Mouse (Mus musculus): ENCODE results near the gene Zg16. TPM values are rescaled to one million over a fixed set of nuclear protein-coding genes. Genes with fewer than 3 reads are reported as not detected.

The Zg16 gene
- polyA plus RNA-seq, 1 experiment from 2014 or later, result not detected

GRCm38 (mm10) chr7:127016971-127017949, 69.9 kb downstream of the Zg16 start, which contains the start of gene Pagr1a:
Gene Pagr1a (minus strand): TSS chr7:127017352.
- no peaks in the 10 kb centered on the region for H3K9me3 ChIP-seq (ENCODE audit: control insufficient read depth, low read length)
- peak within 1 kb of the TSS; percentile 80 for H3K9ac ChIP-seq (replicated peaks; ENCODE audit: low read length)
- peak within 1 kb of the TSS; percentile 85 for H3K4me2 ChIP-seq (ENCODE audit: low read length)
- peak within 1 kb of the TSS; percentile 90 for H3K27ac ChIP-seq (replicated peaks; ENCODE audit: low read depth, low read length)
- H3K27me3 ChIP-seq (ENCODE audit: control insufficient read depth, insufficient read depth, low read length), result no peaks in the 10 kb centered on the region
- 4% methylated on average over 39 of the region's 39 CpGs for WGBS
- peak within 1 kb of the TSS; percentile 51 for H3K4me3 ChIP-seq (replicated peaks; ENCODE audit: low read depth, low read length)
- ATAC-seq (ENCODE audit: low FRiP score, low TSS enrichment) (peak; percentile 82), DNase-seq (peak; percentile 100)
- peaks cover 40% of the 10 kb centered on the region for H3K4me1 ChIP-seq (ENCODE audit: control insufficient read depth, insufficient read depth, low read length)
- H3K36me3 ChIP-seq (ENCODE audit: control insufficient read depth, insufficient read depth, low read length), result peaks cover 35% of the 10 kb centered on the region

- H3K36me3 ChIP-seq (ENCODE audit: control insufficient read depth, insufficient read depth, low read length), result peaks cover 27% of the 10 kb centered on the region
- H3K4me3 ChIP-seq (replicated peaks; ENCODE audit: low read depth, low read length), result peak overlapping the region; percentile 51
- ATAC-seq (ENCODE audit: low FRiP score, low TSS enrichment) (peak; percentile 29), DNase-seq (no peak)
- H3K4me2 ChIP-seq (ENCODE audit: low read length), result peak overlapping the region; percentile 85
- H3K4me1 ChIP-seq (ENCODE audit: control insufficient read depth, insufficient read depth, low read length), result peaks cover 37% of the 10 kb centered on the region
- WGBS, result under 1% methylated on average over 22 of the region's 22 CpGs
- peak overlapping the region; percentile 74 for H3K9ac ChIP-seq (replicated peaks; ENCODE audit: low read length)
- no peaks in the 10 kb centered on the region for H3K27me3 ChIP-seq (ENCODE audit: control insufficient read depth, insufficient read depth, low read length)
- peak overlapping the region; percentile 90 for H3K27ac ChIP-seq (replicated peaks; ENCODE audit: low read depth, low read length)
- H3K9me3 ChIP-seq (ENCODE audit: control insufficient read depth, low read length), result no peaks in the 10 kb centered on the region
These were observed 70.6 kb downstream of the Zg16 start for GRCm38 (mm10) chr7:127016486-127016938.

- no peak for ATAC-seq (ENCODE audit: low FRiP score, low TSS enrichment)
These were observed 70.8 kb downstream of the Zg16 start, which contains the start of gene Pagr1b for GRCm38 (mm10) chr7:127016481-127016485. Gene Pagr1b (minus strand): TSS chr7:127016484.

GRCm38 (mm10) chr7:127016081-127016480, 71.0 kb downstream of the Zg16 start:
- 2% methylated on average over 10 of the region's 10 CpGs for WGBS
- H3K4me1 ChIP-seq (ENCODE audit: control insufficient read depth, insufficient read depth, low read length), result peaks cover 33% of the 10 kb centered on the region
- peak overlapping the region; percentile 90 for H3K27ac ChIP-seq (replicated peaks; ENCODE audit: low read depth, low read length)
- no peaks in the 10 kb centered on the region for H3K27me3 ChIP-seq (ENCODE audit: control insufficient read depth, insufficient read depth, low read length)
- peak overlapping the region; percentile 51 for H3K4me3 ChIP-seq (replicated peaks; ENCODE audit: low read depth, low read length)
- ATAC-seq (ENCODE audit: low FRiP score, low TSS enrichment) (peak; percentile 15; the same call in 1 of the 2 replicates), DNase-seq (peak; percentile 36)
- no peaks in the 10 kb centered on the region for H3K9me3 ChIP-seq (ENCODE audit: control insufficient read depth, low read length)
- H3K36me3 ChIP-seq (ENCODE audit: control insufficient read depth, insufficient read depth, low read length), result peaks cover 27% of the 10 kb centered on the region
- H3K9ac ChIP-seq (replicated peaks; ENCODE audit: low read length), result peak overlapping the region; percentile 74
- H3K4me2 ChIP-seq (ENCODE audit: low read length), result peak overlapping the region; percentile 85

More at GRCm38 (mm10) chr7:127016481-127016485, 70.8 kb downstream of the Zg16 start, which contains the start of gene Pagr1b:
- peak within 1 kb of the TSS; percentile 90 for H3K27ac ChIP-seq (replicated peaks; ENCODE audit: low read depth, low read length)
- no peak for DNase-seq
- no peaks in the 10 kb centered on the region for H3K27me3 ChIP-seq (ENCODE audit: control insufficient read depth, insufficient read depth, low read length)
- H3K9ac ChIP-seq (replicated peaks; ENCODE audit: low read length), result peak within 1 kb of the TSS; percentile 74
- H3K36me3 ChIP-seq (ENCODE audit: control insufficient read depth, insufficient read depth, low read length), result peaks cover 27% of the 10 kb centered on the region
- H3K9me3 ChIP-seq (ENCODE audit: control insufficient read depth, low read length), result no peaks in the 10 kb centered on the region
- H3K4me3 ChIP-seq (replicated peaks; ENCODE audit: low read depth, low read length), result peak within 1 kb of the TSS; percentile 51
- peak within 1 kb of the TSS; percentile 85 for H3K4me2 ChIP-seq (ENCODE audit: low read length)
- peaks cover 35% of the 10 kb centered on the region for H3K4me1 ChIP-seq (ENCODE audit: control insufficient read depth, insufficient read depth, low read length)

GRCm38 (mm10) chr7:127014993-127015392, 72.1 kb downstream of the Zg16 start:
- DNase-seq, result no peak
- H3K4me1 ChIP-seq (ENCODE audit: control insufficient read depth, insufficient read depth, low read length), result peaks cover 26% of the 10 kb centered on the region
- peaks cover 27% of the 10 kb centered on the region for H3K36me3 ChIP-seq (ENCODE audit: control insufficient read depth, insufficient read depth, low read length)
- no peak overlapping the region for H3K4me2 ChIP-seq (ENCODE audit: low read length)
- H3K4me3 ChIP-seq (replicated peaks; ENCODE audit: low read depth, low read length), result no peak overlapping the region
- ATAC-seq (ENCODE audit: low FRiP score, low TSS enrichment), result no peak
- 97% methylated on average over 12 of the region's 12 CpGs for WGBS
- no peaks in the 10 kb centered on the region for H3K27me3 ChIP-seq (ENCODE audit: control insufficient read depth, insufficient read depth, low read length)
- H3K9me3 ChIP-seq (ENCODE audit: control insufficient read depth, low read length), result no peaks in the 10 kb centered on the region
- no peak overlapping the region for H3K27ac ChIP-seq (replicated peaks; ENCODE audit: low read depth, low read length)
- no peak overlapping the region; the same call in 1 of the 2 replicates for H3K9ac ChIP-seq (replicated peaks; ENCODE audit: low read length)

GRCm38 (mm10) chr7:127014320-127014719, 72.8 kb downstream of the Zg16 start, which contains the start of gene Mvp:
Gene Mvp (minus strand): TSS chr7:127014621.
- H3K4me3 ChIP-seq (replicated peaks; ENCODE audit: low read depth, low read length), result peak within 1 kb of the TSS; percentile 51
- H3K4me2 ChIP-seq (ENCODE audit: low read length), result peak within 1 kb of the TSS; percentile 85
- no peak within 1 kb of the TSS; the same call in 1 of the 2 replicates for H3K27ac ChIP-seq (replicated peaks; ENCODE audit: low read depth, low read length)
- 84% methylated on average over 11 of the region's 11 CpGs for WGBS
- no peak within 1 kb of the TSS; the same call in 1 of the 2 replicates for H3K9ac ChIP-seq (replicated peaks; ENCODE audit: low read length)
- no peaks in the 10 kb centered on the region for H3K9me3 ChIP-seq (ENCODE audit: control insufficient read depth, low read length)
- peaks cover 27% of the 10 kb centered on the region for H3K36me3 ChIP-seq (ENCODE audit: control insufficient read depth, insufficient read depth, low read length)
- H3K4me1 ChIP-seq (ENCODE audit: control insufficient read depth, insufficient read depth, low read length), result peaks cover 21% of the 10 kb centered on the region
- ATAC-seq (ENCODE audit: low FRiP score, low TSS enrichment) (no peak), DNase-seq (no peak)
- H3K27me3 ChIP-seq (ENCODE audit: control insufficient read depth, insufficient read depth, low read length), result no peaks in the 10 kb centered on the region

- peaks cover 15% of the 10 kb centered on the region for H3K4me1 ChIP-seq (ENCODE audit: control insufficient read depth, insufficient read depth, low read length)
- no peak overlapping the region for H3K4me3 ChIP-seq (replicated peaks; ENCODE audit: low read depth, low read length)
- no peaks in the 10 kb centered on the region for H3K9me3 ChIP-seq (ENCODE audit: control insufficient read depth, low read length)
- 94% methylated on average over 6 of the region's 6 CpGs for WGBS
- H3K4me2 ChIP-seq (ENCODE audit: low read length), result no peak overlapping the region
- DNase-seq, result no peak
- no peak overlapping the region for H3K27ac ChIP-seq (replicated peaks; ENCODE audit: low read depth, low read length)
- H3K9ac ChIP-seq (replicated peaks; ENCODE audit: low read length), result no peak overlapping the region
- ATAC-seq (ENCODE audit: low FRiP score, low TSS enrichment), result no peak
- H3K36me3 ChIP-seq (ENCODE audit: control insufficient read depth, insufficient read depth, low read length), result peaks cover 27% of the 10 kb centered on the region
- H3K27me3 ChIP-seq (ENCODE audit: control insufficient read depth, insufficient read depth, low read length), result no peaks in the 10 kb centered on the region
These were observed 73.7 kb downstream of the Zg16 start for GRCm38 (mm10) chr7:127013385-127013784.

- Histone ChIP-seq H3K9me3 (ENCODE audit: control insufficient read depth, low read length) (no peaks in the 10 kb centered on the region), H3K27ac (replicated peaks; ENCODE audit: low read depth, low read length) (no peak overlapping the region), H3K27me3 (ENCODE audit: control insufficient read depth, insufficient read depth, low read length) (no peaks in the 10 kb centered on the region), H3K4me3 (replicated peaks; ENCODE audit: low read depth, low read length) (no peak overlapping the region), H3K9ac (replicated peaks; ENCODE audit: low read length) (no peak overlapping the region), H3K36me3 (ENCODE audit: control insufficient read depth, insufficient read depth, low read length) (peaks cover 27% of the 10 kb centered on the region), H3K4me1 (ENCODE audit: control insufficient read depth, insufficient read depth, low read length) (peaks cover 14% of the 10 kb centered on the region), H3K4me2 (ENCODE audit: low read length) (no peak overlapping the region)
- 93% methylated on average over 10 of the region's 10 CpGs for WGBS
- DNase-seq (no peak), ATAC-seq (ENCODE audit: low FRiP score, low TSS enrichment) (no peak)
These were observed 74.3 kb downstream of the Zg16 start for GRCm38 (mm10) chr7:127012845-127013244.

- 92% methylated on average over 6 of the region's 6 CpGs for WGBS
- Histone ChIP-seq H3K27ac (replicated peaks; ENCODE audit: low read depth, low read length) (no peak overlapping the region), H3K4me1 (ENCODE audit: control insufficient read depth, insufficient read depth, low read length) (peaks cover 10% of the 10 kb centered on the region), H3K9ac (replicated peaks; ENCODE audit: low read length) (no peak overlapping the region), H3K4me3 (replicated peaks; ENCODE audit: low read depth, low read length) (no peak overlapping the region), H3K4me2 (ENCODE audit: low read length) (no peak overlapping the region), H3K36me3 (ENCODE audit: control insufficient read depth, insufficient read depth, low read length) (peaks cover 27% of the 10 kb centered on the region), H3K9me3 (ENCODE audit: control insufficient read depth, low read length) (no peaks in the 10 kb centered on the region), H3K27me3 (ENCODE audit: control insufficient read depth, insufficient read depth, low read length) (no peaks in the 10 kb centered on the region)
- DNase-seq, result no peak
- no peak for ATAC-seq (ENCODE audit: low FRiP score, low TSS enrichment)
These were observed 74.8 kb downstream of the Zg16 start for GRCm38 (mm10) chr7:127012374-127012773.

Measured in midbrain, embryonic 14.5 days (tissue).